Mouse (Mus musculus) embryonic facial prominence, embryonic 11.5 days (tissue): ENCODE results near the gene Slc27a1. TPM values are rescaled to one million over a fixed set of nuclear protein-coding genes. Genes with fewer than 3 reads are reported as not detected.
"Not testable (repeated sequence)": the region's sequence is repeated elsewhere in the genome, so short reads cannot be mapped to it uniquely, and the experiment has no call there.

ENCODE experiments used
- ATAC-seq: fragments of 200-750 bp; cut with Nextera tagmentation; replicated peaks from 2 replicates; pipeline ENCODE4 v1.8.0; 2017; ENCODE audit warnings: low read depth; ENCODE audit not compliant: insufficient number of reproducible peaks, low FRiP score, low TSS enrichment
- DNase-seq: peaks from one replicate; pipeline ENCODE4 v3.0.0-alpha.2; 2015; ENCODE audit warnings: low spot score
- H3K27ac ChIP-seq: fragments of 300-500 bp; sonication (generic); replicated peaks from 2 replicates; pipeline ENCODE4 v1.5.1; 2014; ENCODE audit warnings: mild to moderate bottlenecking, low read depth, low read length, control low read depth
- H3K27me3 ChIP-seq: fragments of 300-500 bp; sonication (generic); 2 replicates; pipeline ENCODE4 v1.6.1; 2014; ENCODE audit warnings: mild to moderate bottlenecking, low read length, moderate library complexity, mixed read lengths; ENCODE audit not compliant: control insufficient read depth, insufficient read depth
- H3K36me3 ChIP-seq: fragments of 300-500 bp; sonication (generic); replicated peaks from 2 replicates; pipeline ENCODE4 v1.6.1; 2014; ENCODE audit warnings: low read depth, mild to moderate bottlenecking, low read length, moderate library complexity, mixed read lengths; ENCODE audit not compliant: control insufficient read depth, insufficient read depth
- H3K4me1 ChIP-seq: fragments of 300-500 bp; sonication (generic); 2 replicates; pipeline ENCODE4 v1.6.1; 2014; ENCODE audit warnings: low read length, mixed read lengths; ENCODE audit not compliant: control insufficient read depth, insufficient read depth
- H3K4me2 ChIP-seq: fragments of 300-500 bp; sonication (generic); 2 replicates; pipeline ENCODE4 v1.6.1; 2014; ENCODE audit warnings: low read depth, mild to moderate bottlenecking, control low read depth, low read length, moderate library complexity
- H3K4me3 ChIP-seq: fragments of 300-500 bp; sonication (generic); 2 replicates; pipeline ENCODE4 v1.5.1; 2014; ENCODE audit warnings: low read depth, low read length, control low read depth
- H3K9ac ChIP-seq: fragments of 300-500 bp; sonication (generic); replicated peaks from 2 replicates; pipeline ENCODE4 v1.6.1; 2014; ENCODE audit warnings: mild to moderate bottlenecking, control low read depth, low read length
- H3K9me3 ChIP-seq: fragments of 300-500 bp; sonication (generic); replicated peaks from 2 replicates; pipeline ENCODE4 v1.6.1; 2016; ENCODE audit warnings: mild to moderate bottlenecking, low read length, inconsistent platforms, mixed read lengths; ENCODE audit not compliant: control insufficient read depth
- WGBS: fragments of 180-500 bp; shearing (Covaris S2); extraction: QIAGEN DNeasy Blood & Tissue Kit; methylation state at CpG from one replicate; pipeline ENCODE4 v1.1.7; 2014; 5-methylcytosine and 5-hydroxymethylcytosine counted together
- polyA plus RNA-seq: library from polyadenylated mRNA; unstranded; fragments of >200 nt; fragmentation: Nextera tagmentation; extraction: Ambion mirVana; gene quantifications from 2 replicates; pipeline ENCODE4 v1.2.1, GENCODE M21; 2014

The Slc27a1 gene
- polyA plus RNA-seq, 1 experiment from 2014 or later, result 11.2 TPM

GRCm38 (mm10) chr8:71530735-71531467, 37.8 kb upstream of the Slc27a1 start:
- not testable (repeated sequence) for H3K9ac ChIP-seq, H3K36me3 ChIP-seq, H3K9me3 ChIP-seq, H3K4me2 ChIP-seq, H3K27ac ChIP-seq, ATAC-seq, H3K4me1 ChIP-seq, H3K4me3 ChIP-seq, DNase-seq
- 67% methylated on average over 5 of the region's 12 CpGs for WGBS
- H3K27me3 ChIP-seq, result peaks cover 11% of the 10 kb centered on the region

DNA sequence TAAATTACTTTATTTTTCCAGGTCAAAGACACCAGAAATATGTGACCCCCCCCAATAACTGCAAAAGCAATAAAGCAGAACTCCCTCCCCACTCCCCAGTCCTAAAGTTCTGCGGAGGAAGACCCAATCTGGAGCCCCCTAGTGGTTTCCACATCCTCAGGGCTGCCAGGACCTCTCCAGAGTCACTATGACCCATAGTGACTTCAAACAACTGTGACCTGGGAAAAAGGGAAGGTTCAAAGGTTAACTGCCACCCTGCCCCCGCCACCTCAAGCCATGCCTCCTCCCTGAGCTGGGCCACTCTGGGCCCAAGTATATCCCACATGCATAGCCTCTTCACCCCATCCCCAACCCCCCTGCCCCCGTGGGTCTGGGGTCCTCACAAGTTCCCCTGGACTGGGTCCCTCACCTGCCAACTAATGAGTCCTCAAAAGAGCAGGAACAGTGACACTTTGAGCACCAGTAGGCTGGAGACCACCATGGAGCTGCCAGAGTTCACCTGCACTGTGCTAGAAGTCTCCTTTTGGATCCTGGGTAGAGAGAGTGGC, 34.3 kb upstream of the Slc27a1 start:
- Histone ChIP-seq H3K4me1 (no peaks in the 10 kb centered on the region), H3K4me3 (no peak overlapping the region), H3K36me3 (no peaks in the 10 kb centered on the region), H3K9me3 (no peaks in the 10 kb centered on the region), H3K4me2 (no peak overlapping the region), H3K27me3 (no peaks in the 10 kb centered on the region), H3K27ac (no peak overlapping the region), H3K9ac (no peak overlapping the region)
- WGBS, result 30% methylated on average over 3 of the region's 3 CpGs
- DNase-seq, result no peak
- ATAC-seq, result no peak

- Histone ChIP-seq H3K4me1 (no peaks in the 10 kb centered on the region), H3K4me3 (no peak overlapping the region), H3K4me2 (no peak overlapping the region), H3K27ac (no peak overlapping the region), H3K9ac (no peak overlapping the region), H3K27me3 (no peaks in the 10 kb centered on the region), H3K9me3 (no peaks in the 10 kb centered on the region), H3K36me3 (no peaks in the 10 kb centered on the region)
- ATAC-seq (no peak), DNase-seq (no peak)
- 67% methylated on average over 5 of the region's 5 CpGs for WGBS
Observed at GRCm38 (mm10) chr8:71535663-71536062, 33.0 kb upstream of the Slc27a1 start.

DNA sequence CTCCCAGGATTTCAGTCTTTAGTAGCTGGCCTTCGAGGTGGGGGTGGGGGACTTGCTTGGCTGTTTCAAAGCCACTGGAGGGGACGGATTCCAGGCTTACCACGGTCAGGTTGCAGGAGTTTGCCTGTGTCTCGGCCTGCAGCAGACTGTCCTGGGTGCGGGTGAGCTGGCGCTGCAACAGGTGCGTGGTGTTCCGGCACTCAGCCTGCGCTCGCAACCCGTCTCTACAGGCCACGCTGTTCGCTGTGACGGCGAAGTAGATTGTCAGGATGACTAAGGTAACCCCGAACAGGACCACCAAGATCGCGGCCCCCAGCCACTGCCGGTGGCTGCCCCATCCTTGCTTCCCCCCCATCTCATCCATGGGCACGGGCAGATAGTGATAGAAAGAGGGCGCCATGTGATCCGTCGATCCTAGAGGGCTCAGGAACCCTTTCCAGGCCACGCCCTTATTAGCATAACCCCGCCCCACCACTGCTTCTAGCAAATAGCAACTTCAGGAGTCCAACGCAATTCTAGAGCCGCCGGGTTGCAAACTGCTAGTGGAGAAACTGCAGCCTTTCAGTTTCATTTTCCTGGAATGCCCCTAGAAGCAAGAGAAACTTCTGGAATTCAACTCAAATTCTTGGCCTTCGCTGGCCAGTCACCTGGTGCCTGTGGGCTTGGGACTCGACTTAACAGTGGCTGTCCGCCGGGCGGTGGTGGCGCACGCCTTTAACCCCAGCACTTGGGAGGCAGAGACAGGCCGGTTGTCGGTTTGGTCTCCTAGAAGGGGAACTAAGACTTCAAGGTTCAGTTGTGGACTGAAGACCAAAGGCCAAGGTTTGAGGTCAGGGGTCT, 31.4 kb upstream of the Slc27a1 start, which contains the start of gene Bst2:
Bst2 (minus strand) TSS at position 429 of the 840 bp plus-strand sequence.
- ATAC-seq (0 out of 2 replicates have a peak, but pooled peaks have one; percentile 32), DNase-seq (peak; percentile 92)
- WGBS, result 1% methylated on average over 37 of the region's 37 CpGs
- no peaks in the 10 kb centered on the region for H3K9me3 ChIP-seq
- peak within 1 kb of the TSS; percentile 6 for H3K9ac ChIP-seq
- peak within 1 kb of the TSS; percentile 61 for H3K4me2 ChIP-seq
- no peak within 1 kb of the TSS for H3K27ac ChIP-seq
- H3K27me3 ChIP-seq, result no peaks in the 10 kb centered on the region
- H3K4me3 ChIP-seq, result peak within 1 kb of the TSS; percentile 31
- no peaks in the 10 kb centered on the region for H3K4me1 ChIP-seq
- H3K36me3 ChIP-seq, result no peaks in the 10 kb centered on the region

- DNase-seq (peak; percentile 100), ATAC-seq (peak; percentile 90)
- peak within 1 kb of the TSS; percentile 88 for H3K4me2 ChIP-seq
- H3K4me1 ChIP-seq, result no peaks in the 10 kb centered on the region
- no peaks in the 10 kb centered on the region for H3K9me3 ChIP-seq
- no peaks in the 10 kb centered on the region for H3K36me3 ChIP-seq
- no peaks in the 10 kb centered on the region for H3K27me3 ChIP-seq
- under 1% methylated on average over 55 of the region's 55 CpGs for WGBS
- peak within 1 kb of the TSS; percentile 80 for H3K4me3 ChIP-seq
- H3K27ac ChIP-seq, result no peak within 1 kb of the TSS
- peak within 1 kb of the TSS; percentile 75 for H3K9ac ChIP-seq
Observed at GRCm38 (mm10) chr8:71542632-71543343, 25.9 kb upstream of the Slc27a1 start, which contains the start of gene Mvb12a. TSS of gene Mvb12a (plus strand) at chr8:71542922.

- Histone ChIP-seq H3K27me3 (no peaks in the 10 kb centered on the region), H3K27ac (no peak overlapping the region), H3K9ac (no peak overlapping the region), H3K36me3 (no peaks in the 10 kb centered on the region), H3K9me3 (no peaks in the 10 kb centered on the region), H3K4me1 (no peaks in the 10 kb centered on the region), H3K4me2 (no peak overlapping the region; the same call in none of the 2 replicates), H3K4me3 (peak overlapping the region; percentile 80; the same call in 1 of the 2 replicates)
- WGBS, result 91% methylated on average over 9 of the region's 9 CpGs
- no peak for ATAC-seq
- no peak for DNase-seq
Observed at GRCm38 (mm10) chr8:71543755-71544154, 24.9 kb upstream of the Slc27a1 start.

DNA sequence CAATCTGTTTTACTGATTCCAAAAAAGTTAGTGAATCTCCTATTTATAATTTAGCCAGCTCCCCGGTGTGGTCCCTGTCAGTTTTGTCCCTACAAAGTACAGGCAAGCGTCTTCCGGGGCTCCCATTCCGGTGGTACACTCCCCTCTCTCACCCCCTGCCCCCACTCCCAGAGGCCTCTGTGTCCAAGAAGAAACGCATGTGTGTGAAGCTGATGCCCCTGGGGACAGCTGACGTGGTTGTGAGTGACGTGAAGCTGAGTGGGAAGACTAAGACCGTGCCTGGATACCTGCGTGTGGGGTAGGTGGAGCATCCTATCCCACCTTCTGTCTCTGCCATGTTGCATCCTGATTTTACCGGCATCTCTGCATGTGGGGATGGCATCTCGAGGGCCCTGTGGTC, 23.6 kb upstream of the Slc27a1 start:
- DNase-seq, result no peak
- Histone ChIP-seq H3K9ac (no peak overlapping the region), H3K4me1 (no peaks in the 10 kb centered on the region), H3K4me3 (no peak overlapping the region), H3K9me3 (no peaks in the 10 kb centered on the region), H3K27ac (no peak overlapping the region), H3K36me3 (no peaks in the 10 kb centered on the region), H3K4me2 (no peak overlapping the region), H3K27me3 (no peaks in the 10 kb centered on the region)
- 89% methylated on average over 11 of the region's 11 CpGs for WGBS
- ATAC-seq, result no peak
